Mouse (Mus musculus) lung, embryonic 14.5 days (tissue): ENCODE data around the gene Ulbp1. TPM values are rescaled to one million over a fixed set of nuclear protein-coding genes. Genes with fewer than 3 reads are reported as not detected.
"Not testable (repeated sequence)": the region's sequence is repeated elsewhere in the genome, so short reads cannot be mapped to it uniquely, and the experiment has no call there.

Source experiments
- ATAC-seq: fragments of 200-750 bp; cut with Nextera tagmentation; 2 replicates; pipeline ENCODE4 v1.8.0; 2017; ENCODE audit warnings: mild to moderate bottlenecking, moderate TSS enrichment, moderate library complexity; ENCODE audit not compliant: insufficient read depth
- DNase-seq: peaks from one replicate; pipeline ENCODE4 v3.0.0-alpha.2; 2015
- H3K27ac ChIP-seq: fragments of 300-500 bp; sonication (generic); 2 replicates; pipeline ENCODE4 v1.5.1; 2014; ENCODE audit warnings: low read depth, mild to moderate bottlenecking, moderate library complexity
- H3K27me3 ChIP-seq: fragments of 300-500 bp; sonication (generic); 2 replicates; pipeline ENCODE4 v1.6.1; 2014; ENCODE audit warnings: low read length, control low read depth; ENCODE audit not compliant: insufficient read depth
- H3K36me3 ChIP-seq: fragments of 300-500 bp; sonication (generic); 2 replicates; pipeline ENCODE4 v1.6.1; 2014; ENCODE audit warnings: control low read depth; ENCODE audit not compliant: insufficient read depth
- H3K4me1 ChIP-seq: fragments of 300-500 bp; sonication (generic); 2 replicates; pipeline ENCODE4 v1.6.1; 2014; ENCODE audit warnings: antibody characterized with exemption, control low read depth; ENCODE audit not compliant: insufficient read depth
- H3K4me2 ChIP-seq: fragments of 300-500 bp; sonication (generic); 2 replicates; pipeline ENCODE4 v1.6.1; 2014; ENCODE audit warnings: mild to moderate bottlenecking
- H3K4me3 ChIP-seq: fragments of 300-500 bp; sonication (generic); 2 replicates; pipeline ENCODE4 v1.5.1; 2014; ENCODE audit warnings: low read depth, low read length
- H3K9ac ChIP-seq: fragments of 300-500 bp; sonication (generic); 2 replicates; pipeline ENCODE4 v1.6.1; 2014
- H3K9me3 ChIP-seq: fragments of 300-500 bp; sonication (generic); 2 replicates; pipeline ENCODE4 v1.6.1; 2016; ENCODE audit warnings: low read depth, low read length, control low read depth
- CTCF ChIP-seq: IDR thresholded peaks from 2 replicates; pipeline ENCODE4 v1.5.1; 2016; ENCODE audit warnings: antibody characterized with exemption, low read depth
- WGBS: fragments of 180-500 bp; shearing (Covaris S2); extraction: QIAGEN DNeasy Blood & Tissue Kit; methylation state at CpG from one replicate; pipeline ENCODE4 v1.1.7; 2014; 5-methylcytosine and 5-hydroxymethylcytosine counted together
- polyA plus RNA-seq: library from polyadenylated mRNA; unstranded; fragments of >200 nt; fragmentation: Nextera tagmentation; extraction: Ambion mirVana; gene quantifications from 2 replicates; pipeline ENCODE4 v1.2.1, GENCODE M21; 2014

Gene Ulbp1
- polyA plus RNA-seq: 9.4 and 10.6 TPM in 2 replicates

GRCm38 (mm10) chr10:7473197-7473889 lies at the start of gene Ulbp1:
Ulbp1 (minus strand) TSS chr10:7473638.
- TF ChIP-seq CTCF: no peak
- peak within 1 kb of the TSS; percentile 16; the same call in 1 of the 2 replicates for H3K4me3 ChIP-seq
- no peaks in the 10 kb centered on the region for H3K27me3 ChIP-seq
- no peaks in the 10 kb centered on the region for H3K9me3 ChIP-seq
- H3K4me1 ChIP-seq: no peaks in the 10 kb centered on the region
- no peaks in the 10 kb centered on the region for H3K36me3 ChIP-seq
- H3K27ac ChIP-seq: no peak within 1 kb of the TSS
- peak within 1 kb of the TSS; percentile 41 for H3K4me2 ChIP-seq
- H3K9ac ChIP-seq: no peak within 1 kb of the TSS; the same call in 1 of the 2 replicates
- peak; percentile 78 for DNase-seq
- 46% methylated on average over 13 of the region's 13 CpGs for WGBS
- ATAC-seq: peak; percentile 90

- not testable (repeated sequence) for DNase-seq
Observed at GRCm38 (mm10) chr10:7498180-7498579, 24.7 kb upstream of the Ulbp1 start.

GRCm38 (mm10) chr10:7492384-7492783 lies 18.9 kb upstream of the Ulbp1 start:
- WGBS: 9% methylated on average over 10 of the region's 10 CpGs
- not testable (repeated sequence) for H3K9me3 ChIP-seq, H3K27me3 ChIP-seq, H3K4me3 ChIP-seq, ATAC-seq, H3K36me3 ChIP-seq, H3K9ac ChIP-seq, H3K27ac ChIP-seq, H3K4me1 ChIP-seq
- peak; percentile 26 for DNase-seq
- H3K4me2 ChIP-seq: peak overlapping the region; percentile 35

More at GRCm38 (mm10) chr10:7498180-7498579, 24.7 kb upstream of the Ulbp1 start:
- not testable (repeated sequence) for H3K9ac ChIP-seq, H3K4me3 ChIP-seq, H3K4me1 ChIP-seq, H3K36me3 ChIP-seq, H3K27ac ChIP-seq, H3K4me2 ChIP-seq, H3K27me3 ChIP-seq, ATAC-seq, H3K9me3 ChIP-seq
- 17% methylated on average over 1 of the region's 1 CpGs for WGBS

GRCm38 (mm10) chr10:7483650-7484049 lies 10.2 kb upstream of the Ulbp1 start:
- WGBS: 62% methylated on average over 4 of the region's 4 CpGs
- Histone ChIP-seq H3K36me3 (no peaks in the 10 kb centered on the region), H3K4me3 (no peak overlapping the region), H3K4me1 (no peaks in the 10 kb centered on the region), H3K9ac (no peak overlapping the region), H3K9me3 (no peaks in the 10 kb centered on the region), H3K27ac (no peak overlapping the region), H3K4me2 (no peak overlapping the region), H3K27me3 (no peaks in the 10 kb centered on the region)
- TF ChIP-seq CTCF: no peak
- ATAC-seq: no peak
- no peak for DNase-seq

GRCm38 (mm10) chr10:7474225-7474624 lies 787 bp upstream of the Ulbp1 start:
- not testable (repeated sequence) for ATAC-seq, H3K27ac ChIP-seq, H3K36me3 ChIP-seq, H3K4me2 ChIP-seq, H3K4me1 ChIP-seq, H3K27me3 ChIP-seq, H3K4me3 ChIP-seq, DNase-seq, H3K9me3 ChIP-seq, H3K9ac ChIP-seq
- whole genome bisulfite sequencing: 83% methylated on average over 7 of the region's 13 CpGs

GRCm38 (mm10) chr10:7471664-7472063 lies 1.8 kb downstream of the Ulbp1 start:
- H3K4me1 ChIP-seq: no peaks in the 10 kb centered on the region

GRCm38 (mm10) chr10:7470457-7470856 lies 3.0 kb downstream of the Ulbp1 start:
- Histone ChIP-seq H3K4me3 (peak overlapping the region; percentile 18; the same call in 1 of the 2 replicates), H3K36me3 (no peaks in the 10 kb centered on the region), H3K27ac (no peak overlapping the region), H3K4me1 (no peaks in the 10 kb centered on the region), H3K4me2 (peak overlapping the region; percentile 58), H3K9ac (no peak overlapping the region), H3K9me3 (no peaks in the 10 kb centered on the region), H3K27me3 (no peaks in the 10 kb centered on the region)
- ATAC-seq (0 out of 2 replicates have a peak, but pooled peaks have one; percentile 53), DNase-seq (peak; percentile 4)
- WGBS: 5% methylated on average over 7 of the region's 7 CpGs
- no peak for TF ChIP-seq CTCF

More at GRCm38 (mm10) chr10:7471664-7472063, 1.8 kb downstream of the Ulbp1 start:
- no peaks in the 10 kb centered on the region for H3K27me3 ChIP-seq
- no peaks in the 10 kb centered on the region for H3K9me3 ChIP-seq
- peak overlapping the region; percentile 37; the same call in 1 of the 2 replicates for H3K4me2 ChIP-seq
- TF ChIP-seq CTCF: no peak
- no peak overlapping the region for H3K4me3 ChIP-seq
- DNase-seq (no peak), ATAC-seq (no peak)
- no peak overlapping the region for H3K27ac ChIP-seq
- no peaks in the 10 kb centered on the region for H3K36me3 ChIP-seq
- no peak overlapping the region for H3K9ac ChIP-seq
- WGBS: 60% methylated on average over 3 of the region's 3 CpGs
